Mouse (Mus musculus) kidney, postnatal 0 days (tissue): ENCODE results near the gene Taz. TPM values are rescaled to one million over a fixed set of nuclear protein-coding genes. Genes with fewer than 3 reads are reported as not detected.

ENCODE experiments used
- ATAC-seq: fragments of 200-750 bp; cut with Nextera tagmentation; replicated peaks from 2 replicates; pipeline ENCODE4 v1.8.0; 2017; ENCODE audit warnings: low read depth, moderate number of reproducible peaks, moderate TSS enrichment, moderate library complexity; ENCODE audit not compliant: low FRiP score
- DNase-seq: peaks from one replicate; pipeline ENCODE4 v3.0.0-alpha.2; 2016; ENCODE audit warnings: low spot score
- H3K27ac ChIP-seq: fragments of 300-500 bp; sonication (generic); 2 replicates; pipeline ENCODE4 v1.5.1; 2014; ENCODE audit warnings: mild to moderate bottlenecking
- H3K27me3 ChIP-seq: fragments of 300-500 bp; sonication (generic); 2 replicates; pipeline ENCODE4 v1.6.1; 2014; ENCODE audit warnings: low read length, mixed read lengths; ENCODE audit not compliant: insufficient read depth
- H3K36me3 ChIP-seq: fragments of 300-500 bp; sonication (generic); 2 replicates; pipeline ENCODE4 v1.6.1; 2014; ENCODE audit warnings: low read length, mixed read lengths; ENCODE audit not compliant: insufficient read depth
- H3K4me1 ChIP-seq: fragments of 300-500 bp; sonication (generic); replicated peaks from 2 replicates; pipeline ENCODE4 v1.6.1; 2014; ENCODE audit warnings: antibody characterized with exemption, low read length, mixed read lengths; ENCODE audit not compliant: insufficient read depth
- H3K4me2 ChIP-seq: fragments of 300-500 bp; sonication (generic); 2 replicates; pipeline ENCODE4 v1.6.1; 2014; ENCODE audit warnings: mild to moderate bottlenecking, low read length, moderate library complexity, mixed read lengths
- H3K4me3 ChIP-seq: fragments of 300-500 bp; sonication (generic); replicated peaks from 2 replicates; pipeline ENCODE4 v1.5.1; 2014; ENCODE audit warnings: low read depth, low read length
- H3K9ac ChIP-seq: fragments of 300-500 bp; sonication (generic); 2 replicates; pipeline ENCODE4 v1.6.1; 2014; ENCODE audit warnings: low read depth, low read length
- H3K9me3 ChIP-seq: fragments of 300-500 bp; sonication (generic); replicated peaks from 2 replicates; pipeline ENCODE4 v1.6.1; 2016; ENCODE audit warnings: low read length, inconsistent platforms, mixed read lengths
- CTCF ChIP-seq: IDR thresholded peaks from 2 replicates; pipeline ENCODE4 v1.5.1; 2016; ENCODE audit warnings: antibody characterized with exemption, low read depth, mild to moderate bottlenecking, moderate library complexity
- WGBS: fragments of 180-500 bp; shearing (Covaris S2); extraction: QIAGEN DNeasy Blood & Tissue Kit; methylation state at CpG from one replicate; pipeline ENCODE4 v1.1.7; 2014; 5-methylcytosine and 5-hydroxymethylcytosine counted together
- polyA plus RNA-seq: library from polyadenylated mRNA; unstranded; fragments of >200 nt; fragmentation: Nextera tagmentation; extraction: Ambion mirVana; gene quantifications from 2 replicates; pipeline ENCODE4 v1.2.1, GENCODE M21; 2015

The Taz gene
- polyA plus RNA-seq: 90.2 and 91.1 TPM in 2 replicates

- peak within 1 kb of the TSS; percentile 88 for H3K27ac ChIP-seq
- no peaks in the 10 kb centered on the region for H3K36me3 ChIP-seq
- WGBS: 27% methylated on average over 16 of the region's 16 CpGs
- H3K4me1 ChIP-seq: no peaks in the 10 kb centered on the region
- H3K27me3 ChIP-seq: no peaks in the 10 kb centered on the region
- peak; percentile 25; the same call in 1 of the 2 replicates for TF ChIP-seq CTCF
- peak within 1 kb of the TSS; percentile 57 for H3K4me3 ChIP-seq
- H3K4me2 ChIP-seq: peak within 1 kb of the TSS; percentile 77
- DNase-seq (peak; percentile 87), ATAC-seq (peak; percentile 90)
- H3K9ac ChIP-seq: peak within 1 kb of the TSS; percentile 76
- H3K9me3 ChIP-seq: no peaks in the 10 kb centered on the region
These were observed at the start of gene Taz, which contains the start of gene Dnase1l1 for GRCm38 (mm10) chrX:74281732-74282394. Gene Taz, plus strand, starts transcription at chrX:74281912. Gene Dnase1l1, minus strand, starts transcription at chrX:74282337.

GRCm38 (mm10) chrX:74233196-74233595 is 48.5 kb upstream of the Taz start:
- Histone ChIP-seq H3K27ac (no peak overlapping the region), H3K9ac (no peak overlapping the region), H3K36me3 (peaks cover 46% of the 10 kb centered on the region), H3K4me2 (no peak overlapping the region), H3K4me3 (no peak overlapping the region), H3K4me1 (no peaks in the 10 kb centered on the region), H3K9me3 (no peaks in the 10 kb centered on the region), H3K27me3 (no peaks in the 10 kb centered on the region)
- no peak for DNase-seq
- no peak for ATAC-seq
- WGBS: 91% methylated on average over 5 of the region's 5 CpGs
- no peak for TF ChIP-seq CTCF

DNA sequence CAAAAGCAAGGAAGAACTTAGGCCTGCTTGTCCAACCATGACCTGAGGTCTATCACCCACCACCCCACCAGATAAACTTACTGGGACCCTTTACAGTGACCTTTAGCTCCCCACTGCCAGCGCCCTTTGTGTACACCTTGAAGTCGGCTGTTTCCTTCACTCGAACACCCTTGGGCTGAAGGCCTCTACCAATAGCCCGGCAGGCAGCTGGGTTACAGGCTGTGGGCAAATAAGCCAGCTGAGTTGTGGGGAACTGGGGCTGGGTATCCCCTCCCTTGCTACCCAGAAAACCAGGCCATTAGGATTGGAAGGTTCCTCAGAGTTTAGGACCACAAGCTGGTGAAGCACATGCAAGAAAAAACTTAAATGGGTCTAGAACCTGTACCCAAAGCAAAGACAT is 41.4 kb upstream of the Taz start:
- no peak for TF ChIP-seq CTCF
- Histone ChIP-seq H3K36me3 (peaks cover 35% of the 10 kb centered on the region), H3K9me3 (no peaks in the 10 kb centered on the region), H3K4me3 (no peak overlapping the region), H3K9ac (no peak overlapping the region), H3K4me2 (no peak overlapping the region), H3K27me3 (no peaks in the 10 kb centered on the region), H3K27ac (no peak overlapping the region), H3K4me1 (no peaks in the 10 kb centered on the region)
- WGBS: 82% methylated on average over 4 of the region's 4 CpGs
- no peak for ATAC-seq
- no peak for DNase-seq

- Histone ChIP-seq H3K27me3 (no peaks in the 10 kb centered on the region), H3K9me3 (no peaks in the 10 kb centered on the region), H3K36me3 (peaks cover 26% of the 10 kb centered on the region), H3K27ac (peak overlapping the region; percentile 25; the same call in 1 of the 2 replicates), H3K4me1 (no peaks in the 10 kb centered on the region), H3K9ac (no peak overlapping the region), H3K4me3 (peak overlapping the region; percentile 46), H3K4me2 (peak overlapping the region; percentile 58)
- no peak for ATAC-seq
- TF ChIP-seq CTCF: no peak
- WGBS: 71% methylated on average over 2 of the region's 2 CpGs
- no peak for DNase-seq
These were observed 38.3 kb upstream of the Taz start for GRCm38 (mm10) chrX:74243396-74243795.

DNA sequence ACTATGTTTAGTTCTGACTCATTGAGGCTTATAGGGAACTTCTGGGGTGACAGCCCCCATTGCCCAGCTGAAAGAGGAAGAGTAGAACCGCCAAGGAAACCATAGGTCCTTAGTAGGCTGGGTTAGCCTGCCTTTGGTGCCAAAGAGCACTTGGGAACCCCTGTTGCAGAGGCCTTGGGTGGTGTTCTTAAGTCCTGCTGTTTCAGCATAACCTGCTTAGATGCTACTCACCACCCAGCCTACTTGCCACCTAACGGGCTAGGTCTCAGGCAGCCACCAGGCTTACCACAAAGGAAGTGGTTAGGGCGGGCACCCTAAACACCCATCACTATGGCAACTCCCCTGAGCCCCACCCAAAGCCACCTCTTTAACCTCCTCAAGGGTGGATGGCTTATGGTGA is 37.9 kb upstream of the Taz start:
- peak overlapping the region; percentile 46 for H3K4me3 ChIP-seq
- WGBS: 56% methylated on average over 3 of the region's 3 CpGs
- DNase-seq (no peak), ATAC-seq (no peak)
- H3K27ac ChIP-seq: peak overlapping the region; percentile 25; the same call in 1 of the 2 replicates
- H3K9ac ChIP-seq: no peak overlapping the region; the same call in 1 of the 2 replicates
- H3K27me3 ChIP-seq: no peaks in the 10 kb centered on the region
- H3K4me1 ChIP-seq: no peaks in the 10 kb centered on the region
- TF ChIP-seq CTCF: no peak
- H3K9me3 ChIP-seq: no peaks in the 10 kb centered on the region
- H3K36me3 ChIP-seq: peaks cover 26% of the 10 kb centered on the region
- H3K4me2 ChIP-seq: peak overlapping the region; percentile 58

- Histone ChIP-seq H3K4me2 (peak overlapping the region; percentile 58), H3K9ac (no peak overlapping the region; the same call in 1 of the 2 replicates), H3K27ac (peak overlapping the region; percentile 85), H3K9me3 (no peaks in the 10 kb centered on the region), H3K4me1 (no peaks in the 10 kb centered on the region), H3K27me3 (no peaks in the 10 kb centered on the region), H3K4me3 (peak overlapping the region; percentile 46), H3K36me3 (peaks cover 21% of the 10 kb centered on the region)
- 35% methylated on average over 3 of the region's 3 CpGs for WGBS
- ATAC-seq (peak; percentile 14; the same call in 1 of the 2 replicates), DNase-seq (peak; percentile 90)
- no peak for TF ChIP-seq CTCF
These were observed 37.1 kb upstream of the Taz start for GRCm38 (mm10) chrX:74244614-74245083.
